Mouse (Mus musculus): Measurements from ENCODE around the gene Khk. TPM values are rescaled to one million over a fixed set of nuclear protein-coding genes. Genes with fewer than 3 reads are reported as not detected.
"Not testable (repeated sequence)": the region's sequence is repeated elsewhere in the genome, so short reads cannot be mapped to it uniquely, and the experiment has no call there.

Khk gene
- total RNA-seq (2017), result 26.4 to 32.2 TPM (median 29.8 TPM) in 3 replicates

- peak; percentile 54 for ATAC-seq (replicated peaks; ENCODE audit: insufficient number of reproducible peaks, low FRiP score, low TSS enrichment, poor library complexity, severe bottlenecking)
Observed at GRCm38 (mm10) chr5:30921256-30922033, at the start of gene Khk. TSS of gene Khk (plus strand) at chr5:30921431.

- no peak for ATAC-seq (replicated peaks; ENCODE audit: insufficient number of reproducible peaks, low FRiP score, low TSS enrichment, poor library complexity, severe bottlenecking)
Observed at GRCm38 (mm10) chr5:30872574-30872973, 48.7 kb upstream of the Khk start.

DNA sequence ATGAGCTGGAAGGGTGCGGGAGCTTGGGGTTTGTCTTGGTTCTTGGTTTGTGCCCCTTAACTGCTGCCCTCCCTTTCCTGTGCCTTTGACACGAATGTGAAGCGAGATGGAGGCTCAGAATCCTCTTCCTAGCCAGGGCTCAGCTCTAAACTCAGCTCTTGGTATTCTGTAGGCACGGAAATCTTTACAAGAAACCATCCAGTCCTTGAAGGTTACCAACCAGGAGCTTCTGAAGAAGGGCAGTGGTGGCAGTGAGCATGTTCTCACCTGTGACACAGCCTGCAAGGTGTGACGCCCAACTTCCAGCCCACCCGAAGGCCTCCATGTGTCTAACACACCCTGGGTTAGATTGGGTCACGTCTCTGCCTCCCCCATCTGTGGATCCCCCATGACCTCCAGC, 46.9 kb upstream of the Khk start:
- no peak for ATAC-seq (replicated peaks; ENCODE audit: insufficient number of reproducible peaks, low FRiP score, low TSS enrichment, poor library complexity, severe bottlenecking)

DNA sequence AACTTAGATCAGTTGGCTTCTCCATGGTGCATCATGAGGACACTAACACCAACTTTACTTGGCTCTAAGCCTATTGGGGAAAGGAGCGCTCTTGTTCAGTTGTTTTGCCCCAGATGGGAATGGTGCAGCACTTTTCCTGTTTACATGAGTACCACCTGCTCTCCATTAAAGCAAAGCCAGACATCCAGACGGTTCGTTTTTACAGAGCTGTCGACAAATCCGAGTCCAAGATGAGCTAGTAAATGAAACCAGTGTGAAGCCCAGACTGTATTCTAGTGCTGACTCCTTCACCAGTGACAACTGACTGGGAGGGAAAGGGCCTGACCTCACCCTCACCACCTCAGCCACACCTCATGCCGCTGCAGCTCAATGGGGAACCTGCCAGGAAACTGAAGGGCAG, 42.6 kb upstream of the Khk start:
- no peak for ATAC-seq (replicated peaks; ENCODE audit: insufficient number of reproducible peaks, low FRiP score, low TSS enrichment, poor library complexity, severe bottlenecking)

- no peak for ATAC-seq (replicated peaks; ENCODE audit: insufficient number of reproducible peaks, low FRiP score, low TSS enrichment, poor library complexity, severe bottlenecking)
Observed at GRCm38 (mm10) chr5:30879347-30879943, 41.8 kb upstream of the Khk start.

DNA sequence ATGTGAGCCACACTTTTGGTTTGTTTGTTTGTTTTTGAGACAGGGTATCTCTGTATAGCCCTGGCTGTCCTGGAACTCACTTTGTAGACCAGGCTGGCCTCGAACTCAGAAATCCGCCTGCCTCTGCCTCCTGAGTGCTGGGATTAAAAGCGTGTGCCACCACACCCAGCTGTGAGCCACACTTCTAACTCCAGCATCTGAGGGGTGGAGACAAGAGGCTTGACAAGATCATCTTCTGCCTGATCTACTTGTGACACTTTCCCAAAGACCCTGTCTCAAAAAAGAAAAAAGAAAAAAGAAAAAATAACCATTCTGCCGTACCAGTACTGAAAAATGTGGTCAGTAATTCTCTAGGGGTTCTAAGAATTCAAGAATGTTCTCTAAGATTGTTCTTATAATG, 39.4 kb upstream of the Khk start:
- not testable (repeated sequence) for ATAC-seq (replicated peaks; ENCODE audit: insufficient number of reproducible peaks, low FRiP score, low TSS enrichment, poor library complexity, severe bottlenecking)

DNA sequence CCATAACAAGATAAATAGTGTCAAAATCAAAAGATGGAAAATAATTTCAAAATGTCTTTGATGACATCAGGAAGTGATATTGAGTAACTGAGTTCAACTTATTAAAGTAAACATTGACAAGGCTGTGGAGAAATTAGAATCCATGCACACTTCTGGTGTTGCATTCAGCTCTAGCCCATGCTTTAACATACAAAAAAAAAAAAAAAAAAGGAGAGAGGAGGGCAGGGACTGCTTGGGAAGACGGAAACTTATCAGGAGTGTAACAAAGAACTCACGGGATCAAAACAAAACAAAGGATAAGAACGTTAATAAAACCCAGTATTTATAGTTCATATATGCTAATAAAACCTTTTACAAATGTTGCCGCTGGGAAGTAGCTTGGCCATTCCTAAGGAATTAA, 35.0 kb upstream of the Khk start:
- no peak for ATAC-seq (replicated peaks; ENCODE audit: insufficient number of reproducible peaks, low FRiP score, low TSS enrichment, poor library complexity, severe bottlenecking)

GRCm38 (mm10) chr5:30886731-30887130, 34.5 kb upstream of the Khk start:
- ATAC-seq (replicated peaks; ENCODE audit: insufficient number of reproducible peaks, low FRiP score, low TSS enrichment, poor library complexity, severe bottlenecking), result no peak

GRCm38 (mm10) chr5:30887331-30887761, 33.9 kb upstream of the Khk start:
- peak; percentile 74 for ATAC-seq (replicated peaks; ENCODE audit: insufficient number of reproducible peaks, low FRiP score, low TSS enrichment, poor library complexity, severe bottlenecking)

- ATAC-seq (replicated peaks; ENCODE audit: insufficient number of reproducible peaks, low FRiP score, low TSS enrichment, poor library complexity, severe bottlenecking), result peak; percentile 55
Observed at GRCm38 (mm10) chr5:30887858-30888336, 33.3 kb upstream of the Khk start.

GRCm38 (mm10) chr5:30888337-30889087, 32.7 kb upstream of the Khk start, which contains the start of gene Agbl5:
TSS of gene Agbl5 (plus strand) at chr5:30888694.
- ATAC-seq (replicated peaks; ENCODE audit: insufficient number of reproducible peaks, low FRiP score, low TSS enrichment, poor library complexity, severe bottlenecking), result peak; percentile 55

GRCm38 (mm10) chr5:30889088-30889754, 32.0 kb upstream of the Khk start:
- ATAC-seq (replicated peaks; ENCODE audit: insufficient number of reproducible peaks, low FRiP score, low TSS enrichment, poor library complexity, severe bottlenecking), result no peak

DNA sequence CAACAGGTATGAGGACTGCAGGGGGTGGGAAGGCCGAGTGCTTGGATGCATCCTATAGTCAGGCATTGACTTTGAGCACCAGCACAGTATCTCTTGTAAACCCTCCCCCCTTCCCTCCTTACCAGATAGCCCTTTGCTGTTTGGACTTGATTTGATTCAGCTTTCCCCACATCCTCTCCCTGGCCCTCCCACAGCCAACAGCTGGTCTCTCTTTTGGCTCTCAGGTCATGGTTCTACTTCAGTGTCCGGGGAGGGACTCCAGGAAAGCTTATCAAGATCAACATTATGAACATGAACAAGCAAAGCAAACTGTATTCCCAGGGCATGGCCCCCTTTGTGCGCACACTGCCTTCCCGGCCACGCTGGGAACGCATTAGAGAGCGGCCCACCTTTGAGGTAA, 30.9 kb upstream of the Khk start:
- no peak for ATAC-seq (replicated peaks; ENCODE audit: insufficient number of reproducible peaks, low FRiP score, low TSS enrichment, poor library complexity, severe bottlenecking)

GRCm38 (mm10) chr5:30901860-30902259, 19.4 kb upstream of the Khk start:
- ATAC-seq (replicated peaks; ENCODE audit: insufficient number of reproducible peaks, low FRiP score, low TSS enrichment, poor library complexity, severe bottlenecking), result no peak

GRCm38 (mm10) chr5:30907413-30908059, 13.7 kb upstream of the Khk start, which contains the start of gene Ost4:
TSS of gene Ost4 (minus strand) at chr5:30907788.
- ATAC-seq (replicated peaks; ENCODE audit: insufficient number of reproducible peaks, low FRiP score, low TSS enrichment, poor library complexity, severe bottlenecking), result peak; percentile 92

GRCm38 (mm10) chr5:30908426-30909299, 12.6 kb upstream of the Khk start:
- ATAC-seq (replicated peaks; ENCODE audit: insufficient number of reproducible peaks, low FRiP score, low TSS enrichment, poor library complexity, severe bottlenecking), result no peak

DNA sequence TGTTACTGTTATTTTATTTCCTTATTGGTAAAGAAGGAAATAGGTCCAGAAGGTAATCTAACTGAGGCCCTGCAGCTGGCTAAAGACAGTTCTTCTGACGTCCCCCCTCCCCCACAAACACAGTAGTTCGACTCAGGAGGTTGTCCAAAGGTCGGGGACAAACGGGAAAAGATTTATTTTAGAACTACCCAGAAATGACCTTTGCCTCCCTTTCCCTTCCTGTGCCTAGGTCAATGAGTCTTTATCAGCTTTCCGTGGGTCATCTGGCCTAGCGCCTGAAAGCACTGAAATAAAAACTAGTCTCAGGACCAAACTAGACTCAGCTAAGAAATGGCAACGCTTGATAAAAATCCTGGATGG, 12.0 kb upstream of the Khk start:
- ATAC-seq (replicated peaks; ENCODE audit: insufficient number of reproducible peaks, low FRiP score, low TSS enrichment, poor library complexity, severe bottlenecking), result no peak

DNA sequence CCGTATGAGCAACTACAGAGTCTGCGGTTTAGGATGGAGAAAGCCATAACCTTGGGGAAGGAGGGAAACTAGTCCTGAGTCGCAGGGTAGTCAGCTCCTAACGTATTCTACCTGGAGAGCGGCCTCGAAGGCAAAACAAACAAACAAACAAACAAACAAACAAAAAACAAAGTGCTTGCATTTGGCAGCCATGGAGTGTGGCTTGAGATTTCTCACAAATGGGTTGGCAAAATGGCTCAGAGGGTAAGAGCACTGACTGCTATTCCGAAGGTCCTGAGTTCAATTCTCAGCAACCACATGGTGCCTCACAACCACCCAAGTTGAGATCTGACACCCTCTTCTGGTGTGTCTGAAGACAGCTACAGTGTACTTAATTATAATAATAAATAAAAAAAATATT, 11.4 kb upstream of the Khk start:
- ATAC-seq (replicated peaks; ENCODE audit: insufficient number of reproducible peaks, low FRiP score, low TSS enrichment, poor library complexity, severe bottlenecking), result no peak

Measured in monocyte, adult 5-6 weeks (primary cell).